Mouse (Mus musculus) large intestine, adult 2 months (tissue): ENCODE results near the gene Col28a1. TPM values are rescaled to one million over a fixed set of nuclear protein-coding genes. Genes with fewer than 3 reads are reported as not detected.
A peak's percentile ranks its signal among the peaks of the same experiment; 100 is the strongest.
"Not testable (repeated sequence)": the region's sequence is repeated elsewhere in the genome, so short reads cannot be mapped to it uniquely, and the experiment has no call there.

Experiments
- DNase-seq: peaks from one replicate; pipeline ENCODE4 v3.0.0-alpha.2; 2012; ENCODE audit warnings: low read depth, low spot score
- WGBS: fragments of 180-500 bp; shearing (Covaris S2); methylation state at CpG from one replicate; pipeline ENCODE4 v1.1.7; 2018; 5-methylcytosine and 5-hydroxymethylcytosine counted together
- polyA plus RNA-seq: library from polyadenylated mRNA; depleted of rRNA; stranded (reverse); fragments of >200 nt; gene quantifications from 2 replicates; pipeline ENCODE4 v1.2.3, GENCODE M21; 2012; rRNA removed

Col28a1 gene
- polyA plus RNA-seq, 1 experiment = 0.05 TPM

GRCm38 (mm10) chr6:8045825-8046224 is 146.6 kb downstream of the Col28a1 start:
- 44% methylated on average over 1 of the region's 1 CpGs for WGBS
- no peak for DNase-seq

GRCm38 (mm10) chr6:8028711-8029110 is 163.7 kb downstream of the Col28a1 start:
- 51% methylated on average over 4 of the region's 4 CpGs for WGBS
- DNase-seq = no peak

- WGBS = 40% methylated on average over 7 of the region's 7 CpGs
- no peak for DNase-seq
Observed at GRCm38 (mm10) chr6:8025332-8026129, 166.9 kb downstream of the Col28a1 start.

- WGBS = 21% methylated on average over 3 of the region's 3 CpGs
- peak; percentile 85 for DNase-seq
Observed at GRCm38 (mm10) chr6:8023527-8023926, 168.9 kb downstream of the Col28a1 start.

GRCm38 (mm10) chr6:7994736-7995135 is 197.7 kb downstream of the Col28a1 start:
- 91% methylated on average over 4 of the region's 4 CpGs for WGBS
- no peak for DNase-seq

GRCm38 (mm10) chr6:7983646-7983979 is 208.8 kb downstream of the Col28a1 start:
- no peak for DNase-seq
- 59% methylated on average over 7 of the region's 7 CpGs for WGBS

- WGBS = 75% methylated on average over 32 of the region's 32 CpGs
Observed at GRCm38 (mm10) chr6:7982958-7983645, 209.3 kb downstream of the Col28a1 start.

GRCm38 (mm10) chr6:7971020-7971760 is 221.2 kb downstream of the Col28a1 start:
- no peak for DNase-seq
- WGBS = 12% methylated on average over 5 of the region's 5 CpGs

More at GRCm38 (mm10) chr6:7982958-7983645, 209.3 kb downstream of the Col28a1 start:
- not testable (repeated sequence) for DNase-seq

- WGBS = 81% methylated on average over 4 of the region's 4 CpGs
- no peak for DNase-seq
Observed at GRCm38 (mm10) chr6:7969376-7969775, 223.0 kb downstream of the Col28a1 start.

- 40% methylated on average over 11 of the region's 11 CpGs for WGBS
Observed at GRCm38 (mm10) chr6:7965833-7966522, 226.4 kb downstream of the Col28a1 start.

GRCm38 (mm10) chr6:7962749-7963148 is 229.7 kb downstream of the Col28a1 start:
- WGBS = 89% methylated on average over 7 of the region's 7 CpGs
- DNase-seq = no peak

More at GRCm38 (mm10) chr6:7965833-7966522, 226.4 kb downstream of the Col28a1 start:
- no peak for DNase-seq

GRCm38 (mm10) chr6:7952208-7952607 is 240.2 kb downstream of the Col28a1 start:
- WGBS = 85% methylated on average over 2 of the region's 2 CpGs
- no peak for DNase-seq

GRCm38 (mm10) chr6:7951778-7952177 is 240.6 kb downstream of the Col28a1 start:
- DNase-seq = no peak

Other genes starting within 250 kb of the Col28a1 start
- 1.6 and 2.3 TPM in 2 replicates for gene Mios, start 16.6 kb upstream of the Col28a1 start, polyA plus RNA-seq
- 7.4 and 7.7 TPM in 2 replicates for gene Rpa3, start 66.6 kb upstream of the Col28a1 start, polyA plus RNA-seq
- 12.7 and 17.8 TPM in 2 replicates for gene Umad1, start 66.7 kb upstream of the Col28a1 start, polyA plus RNA-seq
- 1.7 and 2.2 TPM in 2 replicates for gene Gm45062, start 66.8 kb upstream of the Col28a1 start, polyA plus RNA-seq